Mouse (Mus musculus) left cerebral cortex, postnatal 36 days (tissue): Measurements from ENCODE around the gene 2310011J03Rik. TPM values are rescaled to one million over a fixed set of nuclear protein-coding genes. Genes with fewer than 3 reads are reported as not detected.

ENCODE experiments used
- DNase-seq, 2 experiments: peaks; one replicate each; pipeline ENCODE4 v3.0.0; 2021 to 2022; ENCODE audit warnings: low spot score in 2 of 2, mixed read lengths in 1 of 2
- intact Hi-C: fragments of 180-260 bp; cut with DNase I; formaldehyde crosslinking; loops from one replicate; pipeline ENCODE4 v1.15.1; 2025
- microRNA-seq: library from miRNA; unstranded; fragments of <30 nt; microRNA quantifications from one replicate; pipeline ENCODE4 v1.2.0, GENCODE M21; 2022
- total RNA-seq, 2 experiments: library from RNA; stranded (reverse); gene quantifications; 2 replicates each; pipeline ENCODE4 v1.2.3; 2021

2310011J03Rik gene
- total RNA-seq, 2 experiments from 2014 or later = 26.6 to 30.1 TPM

GRCm38 (mm10) chr10:80271870-80272585 is 48.3 kb downstream of the 2310011J03Rik start:
- DNase-seq = no peak
- intact Hi-C loops = no loop called here

- intact Hi-C loops = no loop called here
- no peak for DNase-seq
Measured at GRCm38 (mm10) chr10:80271186-80271843, 49.0 kb downstream of the 2310011J03Rik start.

- no peak for DNase-seq
- intact Hi-C loops = no loop called here
Measured at GRCm38 (mm10) chr10:80270734-80271181, 49.6 kb downstream of the 2310011J03Rik start.

- no peak for DNase-seq
- intact Hi-C loops = no loop called here
Measured at GRCm38 (mm10) chr10:80270099-80270498, 50.2 kb downstream of the 2310011J03Rik start.

Small RNA genes within 50 kb of the gene (microRNA-seq; reads per million reads assigned to microRNA genes)
- gene Mir6911 = 1.8 reads per million

Other genes starting within 250 kb of the 2310011J03Rik start
- 10 to 100 TPM; 14.5 to 25.5 TPM for gene Sbno2, start 215.0 kb downstream of the 2310011J03Rik start, total RNA-seq
- 100 to 1,000 TPM in 1 of 2 experiments, 10 to 100 TPM in 1; 94.4 to 100 TPM for gene Stk11, start 204.7 kb downstream of the 2310011J03Rik start, total RNA-seq
- 100 to 1,000 TPM; 334 to 384 TPM for gene Atp5d, start 181.9 kb downstream of the 2310011J03Rik start, total RNA-seq
- 100 to 1,000 TPM; 431 to 463 TPM for gene Cbarp, start 179.7 kb downstream of the 2310011J03Rik start, total RNA-seq
- gene Midn, start 172.3 kb downstream of the 2310011J03Rik start, total RNA-seq = 10 to 100 TPM; 76.2 to 78.8 TPM
- gene Cirbp, start 154.6 kb downstream of the 2310011J03Rik start, total RNA-seq = 10 to 100 TPM; 94.7 to 96.7 TPM
- 1 to 10 TPM; 7.5 to 7.6 TPM for gene 1600002K03Rik, start 147.6 kb downstream of the 2310011J03Rik start, total RNA-seq
- gene Efna2, start 141.1 kb downstream of the 2310011J03Rik start, total RNA-seq = 1 to 10 TPM; 8.9 to 9.0 TPM
- 10 to 100 TPM; 35.9 to 43.8 TPM for gene Mum1, start 94.1 kb downstream of the 2310011J03Rik start, total RNA-seq
- gene Ndufs7, start 71.4 kb downstream of the 2310011J03Rik start, total RNA-seq = 100 to 1,000 TPM; 185 to 213 TPM
- gene Gamt, start 59.5 kb downstream of the 2310011J03Rik start, total RNA-seq = 10 to 100 TPM; 22.5 to 43.9 TPM
- 10 to 100 TPM; 71.7 to 99.0 TPM for gene Dazap1, start 59.1 kb downstream of the 2310011J03Rik start, total RNA-seq
- 100 to 1,000 TPM; 799 to 946 TPM for gene Rps15, start 28.1 kb downstream of the 2310011J03Rik start, total RNA-seq
- gene Apc2, start 24.6 kb downstream of the 2310011J03Rik start, total RNA-seq = 100 to 1,000 TPM; 105 to 116 TPM
- gene Pcsk4, start 9.0 kb upstream of the 2310011J03Rik start, total RNA-seq = 1 to 10 TPM; 4.9 to 6.2 TPM
- 10 to 100 TPM; 10.6 to 11.5 TPM for gene Reep6, start 9.4 kb upstream of the 2310011J03Rik start, total RNA-seq
- 10 to 100 TPM in 1 of 2 experiments, 1 to 10 TPM in 1; 7.5 to 10.0 TPM for gene Adamtsl5, start 27.9 kb upstream of the 2310011J03Rik start, total RNA-seq
- 10 to 100 TPM; 16.9 to 33.1 TPM for gene Plk5, start 35.9 kb upstream of the 2310011J03Rik start, total RNA-seq
- gene Mex3d, start 67.1 kb upstream of the 2310011J03Rik start, total RNA-seq = 10 to 100 TPM; 18.1 to 23.4 TPM
- gene Mbd3, start 79.0 kb upstream of the 2310011J03Rik start, total RNA-seq = 100 to 1,000 TPM; 147 to 150 TPM
- gene Uqcr11, start 86.3 kb upstream of the 2310011J03Rik start, total RNA-seq = 100 to 1,000 TPM; 411 to 444 TPM
- gene Tcf3, start 113.1 kb upstream of the 2310011J03Rik start, total RNA-seq = 10 to 100 TPM; 26.0 to 28.3 TPM
- gene Onecut3, start 174.3 kb upstream of the 2310011J03Rik start, total RNA-seq = not detected
- under 1 TPM; 0.20 to 0.27 TPM for gene Atp8b3, start 218.6 kb upstream of the 2310011J03Rik start, total RNA-seq
- 10 to 100 TPM; 43.5 to 56.8 TPM for gene Rexo1, start 241.0 kb upstream of the 2310011J03Rik start, total RNA-seq